Mouse (Mus musculus) testis, postnatal 10 days (tissue): ENCODE data around the gene Cdip1.
"Not testable (repeated sequence)": the region's sequence is repeated elsewhere in the genome, so short reads cannot be mapped to it uniquely, and the experiment has no call there.

Experiments
- DNase-seq: peaks from one replicate; pipeline ENCODE4 v3.0.0; 2021; ENCODE audit warnings: low spot score

Gene Cdip1

DNA sequence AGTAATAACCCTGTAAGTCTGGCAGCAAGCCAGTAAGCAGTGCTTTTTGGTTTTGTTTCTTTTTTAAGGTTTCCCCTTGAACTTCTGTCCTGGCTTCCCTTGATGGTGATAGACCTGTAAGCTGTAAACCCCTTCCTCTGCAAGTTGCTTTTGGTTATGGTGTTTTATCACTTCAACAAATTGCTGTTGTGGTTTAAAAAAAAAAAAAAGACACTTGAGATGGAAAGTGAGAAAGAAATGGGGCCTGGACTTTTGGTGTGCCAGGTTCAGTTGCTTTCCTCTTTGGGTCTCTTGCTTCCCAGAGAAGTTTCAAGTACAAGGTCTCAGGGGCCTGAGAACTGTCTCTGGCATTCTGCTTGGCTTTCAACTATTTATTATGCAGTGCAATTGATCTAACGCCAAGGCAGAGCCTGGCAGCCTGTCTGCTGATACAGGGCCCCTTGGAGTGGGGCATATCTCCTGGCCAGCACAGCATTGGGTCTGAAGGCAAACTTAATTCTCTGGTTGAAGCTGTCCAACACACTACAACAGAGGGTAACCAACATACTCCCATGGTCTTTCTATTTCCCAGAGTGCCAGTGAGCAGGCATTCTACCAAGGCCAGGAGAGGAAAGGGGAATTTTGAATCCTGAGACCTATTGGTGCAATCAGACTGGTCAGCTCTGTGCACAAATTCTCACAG, 16.7 kb downstream of the Cdip1 start:
- DNase-seq, result no peak

DNA sequence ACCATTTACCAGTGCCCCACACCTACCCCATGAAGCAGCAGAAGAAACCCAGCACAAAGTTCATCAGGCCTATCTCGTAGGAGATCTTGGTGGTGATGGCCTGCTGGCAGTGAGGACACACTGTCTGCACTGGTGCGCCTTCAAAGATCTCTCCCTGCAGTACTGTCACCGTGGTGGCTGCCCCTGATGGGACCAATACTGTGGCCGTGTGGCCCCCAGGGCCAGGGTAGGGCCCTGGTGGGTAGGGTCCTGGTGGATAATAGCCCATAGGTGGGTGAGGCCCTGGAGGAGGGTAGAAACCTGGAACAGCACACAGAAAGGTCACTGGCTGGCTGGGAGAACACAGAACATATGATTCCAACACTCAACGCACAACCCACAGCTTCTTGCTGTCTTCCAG, 21.4 kb downstream of the Cdip1 start:
- DNase-seq, result no peak

DNA sequence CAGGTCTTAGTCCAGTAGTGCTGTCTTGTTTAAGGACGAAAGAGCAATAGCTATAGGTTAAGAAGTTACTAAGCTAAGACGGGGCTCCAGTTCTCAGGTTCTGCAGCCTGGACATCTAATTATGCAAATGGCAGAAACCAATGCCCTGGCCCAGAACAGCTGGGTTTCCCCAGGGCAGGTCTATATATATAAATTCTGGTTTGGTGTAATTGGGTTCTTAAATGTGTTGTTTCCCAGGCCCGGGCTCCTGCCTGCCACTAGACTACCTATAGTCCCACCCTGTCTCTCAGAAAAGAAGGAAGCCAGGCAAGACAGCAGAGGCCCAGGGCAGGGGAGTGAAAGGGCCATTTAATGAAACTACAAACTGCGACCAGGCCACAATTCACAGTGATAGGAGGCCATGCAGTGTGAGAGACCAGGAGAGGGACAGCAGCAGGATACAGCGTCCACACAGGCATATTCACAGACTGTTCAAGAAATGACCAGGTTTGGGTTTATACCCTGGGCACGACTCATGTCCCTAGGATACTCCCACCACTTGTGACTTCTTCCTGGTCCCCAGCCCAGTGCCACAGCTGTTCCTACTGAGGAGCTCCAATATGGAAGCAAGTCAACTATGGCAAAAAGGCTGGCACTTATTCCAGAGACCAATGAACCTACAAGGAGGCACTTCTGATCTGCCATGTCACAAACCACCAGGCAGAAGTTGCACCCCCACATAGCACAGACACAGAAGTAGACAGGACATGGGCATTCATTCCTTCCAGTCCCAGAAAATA, 22.9 kb downstream of the Cdip1 start:
- no peak for DNase-seq

DNA sequence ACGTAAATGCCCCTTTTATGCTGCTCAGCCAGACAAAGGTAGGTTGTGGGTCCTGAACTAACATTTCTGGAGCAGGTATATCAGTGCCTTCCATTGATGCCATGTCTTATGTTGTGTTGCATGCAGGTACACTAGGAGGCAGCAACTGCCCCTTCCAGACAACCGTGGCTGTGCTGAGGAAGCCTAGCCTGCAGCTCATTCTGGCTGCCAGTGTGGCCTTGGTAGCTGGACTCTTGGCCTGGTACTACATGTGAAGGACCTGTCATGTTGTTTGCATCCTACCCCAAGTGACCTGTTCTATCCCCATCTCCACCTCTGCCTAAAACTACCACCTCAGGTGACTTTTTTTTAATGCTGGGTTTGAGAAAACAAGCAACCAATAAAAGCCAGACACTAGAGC, 24.2 kb downstream of the Cdip1 start:
- no peak for DNase-seq

DNA sequence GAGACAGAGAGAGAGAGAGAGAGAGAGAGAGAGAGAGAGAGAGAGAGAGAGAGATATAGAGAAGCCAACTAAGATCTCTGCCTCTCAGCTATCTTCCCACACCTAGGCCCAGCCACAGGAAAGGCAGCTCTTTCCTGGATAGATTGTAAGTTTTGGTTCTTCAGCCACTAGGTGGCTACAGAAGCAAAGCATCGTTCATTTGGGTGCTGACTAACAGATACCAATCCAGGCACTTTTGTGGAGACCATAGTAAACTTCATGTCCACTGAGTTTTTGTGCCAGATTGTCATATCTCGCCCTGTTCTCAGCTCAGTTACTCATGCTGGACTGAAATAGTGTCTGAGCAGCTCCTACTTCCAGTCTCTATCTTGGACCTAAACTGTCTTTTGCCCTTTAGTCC, 26.8 kb downstream of the Cdip1 start:
- DNase-seq, result no peak

DNA sequence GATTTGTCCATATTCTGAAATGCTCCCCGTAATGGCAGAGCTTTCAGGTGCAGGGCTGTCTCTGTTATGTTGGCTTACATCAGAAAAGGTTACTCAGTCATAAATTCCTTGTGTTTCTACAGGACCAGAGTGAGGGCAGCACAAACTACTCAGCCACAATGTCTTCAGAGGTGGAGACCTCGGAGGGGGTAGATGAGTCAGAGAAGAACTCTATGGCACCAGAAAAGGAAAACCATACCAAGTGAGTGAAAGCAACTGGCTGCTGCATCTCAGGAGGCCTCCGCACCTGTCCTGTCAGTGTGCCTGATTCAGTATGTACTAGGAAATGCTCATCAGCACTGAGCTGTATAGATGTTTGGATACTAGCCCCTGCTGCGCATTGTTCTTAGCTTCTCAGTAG, 27.7 kb downstream of the Cdip1 start:
- no peak for DNase-seq

DNA sequence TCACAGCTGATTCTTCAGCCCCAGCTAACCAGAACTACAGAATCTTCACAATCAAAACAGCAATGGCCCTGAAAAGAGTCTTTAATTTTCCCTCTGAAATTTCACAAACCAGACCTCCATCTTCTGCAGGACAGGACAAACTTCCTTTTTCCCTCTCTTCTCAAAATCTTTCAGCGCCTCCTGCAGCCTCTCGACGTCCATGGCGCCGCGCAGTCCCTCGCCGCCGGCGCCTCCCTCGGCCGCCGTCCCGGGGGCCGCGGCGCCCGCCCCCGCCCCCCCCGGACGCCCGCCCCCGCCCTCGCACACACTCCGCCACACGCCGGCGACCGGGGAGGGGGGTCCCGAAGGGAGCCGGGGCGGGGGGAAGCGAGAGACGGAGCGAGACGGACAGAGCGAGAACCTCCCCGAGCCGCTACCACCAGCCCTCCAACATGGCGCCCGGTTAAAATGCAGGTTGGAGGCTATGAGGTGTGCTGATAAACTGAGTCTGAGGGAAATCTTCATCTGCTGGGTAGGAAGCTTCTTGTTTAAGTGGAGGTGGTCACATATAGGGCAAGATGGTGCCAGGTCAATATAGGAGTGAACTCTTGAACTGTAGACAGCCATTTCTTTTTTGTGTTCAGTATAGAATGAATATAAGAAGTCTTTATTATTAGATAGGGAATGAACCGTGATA, 33.3 kb downstream of the Cdip1 start:
- not testable (repeated sequence) for DNase-seq

DNA sequence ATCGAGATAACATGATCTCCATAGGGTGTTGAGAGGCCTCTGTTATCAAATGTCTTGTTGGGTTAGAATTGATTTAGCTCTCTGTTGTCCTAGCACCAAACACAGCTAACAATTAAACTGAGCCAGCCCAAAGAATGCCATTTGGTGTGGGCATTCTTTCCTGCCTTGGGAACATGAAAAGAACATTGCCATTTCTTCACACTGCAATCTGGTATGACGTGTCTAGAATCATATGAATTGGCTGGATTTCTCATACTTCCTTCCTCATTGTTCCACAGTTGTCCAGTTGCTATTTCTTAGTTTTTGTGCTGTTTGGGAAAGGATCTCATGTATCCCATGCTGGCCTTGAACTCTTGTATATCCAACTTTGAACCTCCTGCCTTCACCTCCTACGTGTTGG, 36.0 kb downstream of the Cdip1 start:
- no peak for DNase-seq

DNA sequence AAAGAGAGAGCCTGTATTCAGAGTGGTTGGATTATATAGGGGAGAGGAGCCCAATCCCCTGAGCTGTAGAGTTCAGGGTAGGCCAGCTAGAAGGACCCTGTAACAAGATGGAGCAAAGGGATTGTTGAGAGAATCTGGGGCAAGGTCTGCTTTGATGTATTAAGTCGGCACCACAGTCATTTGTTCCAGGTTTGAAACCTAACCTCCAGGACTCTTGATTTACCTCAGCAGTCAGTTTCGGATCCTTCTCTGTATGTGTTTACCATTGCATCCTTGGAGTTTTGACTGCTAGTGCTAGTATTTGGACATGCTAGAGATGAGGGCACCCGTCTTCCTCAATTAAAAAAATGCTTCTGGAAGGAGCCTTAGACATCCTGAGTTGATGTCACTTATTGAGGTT, 37.9 kb downstream of the Cdip1 start:
- DNase-seq, result no peak

DNA sequence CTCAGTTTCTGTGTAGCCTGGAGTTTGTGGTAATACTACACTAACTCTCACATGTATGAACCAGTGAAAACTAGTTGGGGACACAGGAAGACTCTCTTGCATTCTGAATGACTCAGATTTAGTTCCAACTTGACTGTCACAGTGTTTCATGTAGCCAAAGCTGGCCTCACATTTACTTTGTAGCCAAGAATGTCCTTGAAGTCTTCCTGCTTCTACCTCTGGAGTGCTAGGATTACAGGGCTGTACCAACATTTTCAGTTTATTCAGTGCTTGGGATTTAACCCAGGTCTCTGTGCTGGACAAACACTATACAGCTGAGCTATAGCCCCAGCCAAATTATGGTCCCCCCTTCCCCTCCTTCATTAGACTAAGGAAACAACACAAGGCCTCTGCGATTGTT, 47.9 kb downstream of the Cdip1 start:
- DNase-seq, result no peak

DNA sequence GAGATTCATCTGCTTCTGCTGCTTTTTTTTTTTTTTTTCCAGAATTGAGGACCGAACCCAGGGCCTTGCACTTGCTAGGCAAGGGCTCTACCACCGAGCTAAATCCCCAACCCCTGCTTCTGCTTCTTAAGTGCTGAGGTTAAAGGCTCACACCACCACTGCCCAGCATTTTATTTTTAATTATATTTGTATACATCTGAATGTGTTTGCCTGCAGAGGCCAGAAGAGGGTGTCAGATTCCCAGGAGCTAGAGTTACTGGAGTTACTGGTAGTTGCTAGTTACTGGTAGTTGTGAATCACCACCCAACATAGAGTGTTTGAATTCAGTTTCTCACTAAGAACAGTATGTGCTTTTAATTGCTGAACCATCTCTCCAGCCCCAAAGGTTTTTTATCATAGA, 50.1 kb downstream of the Cdip1 start:
- DNase-seq, result no peak

DNA sequence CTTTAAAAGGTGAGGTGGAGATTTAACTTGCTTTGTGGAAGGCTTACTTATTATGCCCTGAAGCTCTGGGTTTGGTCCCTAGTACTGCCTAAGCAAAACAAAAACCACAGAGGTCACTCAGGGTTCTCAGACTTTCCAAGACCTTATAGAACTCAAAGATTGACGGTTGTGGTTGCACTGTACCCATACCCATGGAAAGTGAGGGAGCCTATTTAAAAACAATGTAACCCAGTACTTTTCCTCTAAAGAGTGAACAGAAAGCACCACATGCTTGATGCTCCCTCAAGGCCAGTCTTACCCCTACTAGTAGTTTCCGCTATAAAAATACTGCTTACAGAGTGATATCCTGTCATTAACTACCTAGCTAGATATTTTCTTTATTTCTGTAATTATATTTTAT, 53.8 kb downstream of the Cdip1 start:
- no peak for DNase-seq

DNA sequence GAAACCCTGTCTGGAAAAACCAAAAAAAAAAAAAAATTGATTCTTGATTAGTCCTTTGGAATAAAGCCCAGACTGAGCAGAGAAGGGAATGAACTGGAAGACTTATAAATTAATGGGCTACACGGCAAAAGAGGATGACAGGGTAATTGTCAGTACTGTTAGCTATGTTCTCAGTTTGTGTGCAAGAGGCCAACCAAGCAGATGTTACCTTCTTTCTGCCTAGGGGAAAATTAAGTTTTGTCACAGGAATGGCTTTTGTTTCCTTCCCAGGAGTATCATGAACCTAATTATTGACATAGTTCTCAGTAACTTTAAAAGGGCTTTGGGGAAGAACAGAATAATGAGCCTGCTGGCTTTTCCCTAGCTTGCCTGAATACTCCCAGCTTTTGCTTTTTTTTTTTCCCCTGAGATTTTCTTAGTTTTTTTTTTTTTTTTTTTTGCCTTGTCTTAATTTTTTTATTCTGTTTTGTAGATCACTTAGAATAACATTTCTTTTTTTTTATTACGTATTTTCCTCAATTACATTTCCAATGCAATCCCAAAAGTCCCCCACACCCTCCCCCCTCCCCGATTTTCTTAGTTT, 59.2 kb downstream of the Cdip1 start:
- DNase-seq, result no peak

DNA sequence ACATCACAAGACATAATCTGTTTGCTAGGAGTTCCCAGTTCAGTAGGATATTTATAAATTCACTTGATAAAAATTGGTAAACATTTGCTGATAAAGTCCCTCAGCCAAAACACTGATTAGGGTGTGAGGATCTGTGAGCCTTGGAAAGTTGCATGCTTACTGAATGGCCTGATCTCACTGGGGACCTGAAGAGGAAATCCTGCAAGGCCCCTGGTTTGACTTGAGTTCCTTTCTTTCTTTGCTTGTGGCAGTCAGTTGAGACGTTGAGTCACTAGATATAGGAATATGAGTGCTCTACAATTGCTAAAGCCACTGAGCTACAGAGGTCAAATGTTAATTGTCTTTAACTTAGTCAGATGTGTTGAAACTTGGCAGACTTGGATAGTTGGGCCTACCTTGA, 62.1 kb downstream of the Cdip1 start:
- no peak for DNase-seq

DNA sequence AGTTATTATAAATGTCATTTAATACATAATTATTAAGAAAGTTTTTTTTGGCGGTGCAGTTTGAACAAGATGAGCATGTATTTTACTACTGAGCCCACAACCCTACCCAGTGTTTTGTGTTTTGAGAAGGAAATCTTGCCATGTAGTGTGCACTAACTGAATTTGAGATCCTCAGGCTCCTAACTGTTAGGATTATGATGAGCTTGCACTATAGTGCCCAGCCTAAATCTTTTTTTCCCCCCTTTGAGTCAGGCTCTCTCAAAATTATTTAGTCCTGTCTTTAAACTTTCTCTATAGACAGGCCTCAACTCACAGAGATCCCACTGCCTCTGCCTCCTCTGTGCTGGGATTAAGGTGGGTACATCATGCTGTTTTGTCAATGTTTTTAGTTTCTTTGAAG, 62.6 kb downstream of the Cdip1 start:
- no peak for DNase-seq

DNA sequence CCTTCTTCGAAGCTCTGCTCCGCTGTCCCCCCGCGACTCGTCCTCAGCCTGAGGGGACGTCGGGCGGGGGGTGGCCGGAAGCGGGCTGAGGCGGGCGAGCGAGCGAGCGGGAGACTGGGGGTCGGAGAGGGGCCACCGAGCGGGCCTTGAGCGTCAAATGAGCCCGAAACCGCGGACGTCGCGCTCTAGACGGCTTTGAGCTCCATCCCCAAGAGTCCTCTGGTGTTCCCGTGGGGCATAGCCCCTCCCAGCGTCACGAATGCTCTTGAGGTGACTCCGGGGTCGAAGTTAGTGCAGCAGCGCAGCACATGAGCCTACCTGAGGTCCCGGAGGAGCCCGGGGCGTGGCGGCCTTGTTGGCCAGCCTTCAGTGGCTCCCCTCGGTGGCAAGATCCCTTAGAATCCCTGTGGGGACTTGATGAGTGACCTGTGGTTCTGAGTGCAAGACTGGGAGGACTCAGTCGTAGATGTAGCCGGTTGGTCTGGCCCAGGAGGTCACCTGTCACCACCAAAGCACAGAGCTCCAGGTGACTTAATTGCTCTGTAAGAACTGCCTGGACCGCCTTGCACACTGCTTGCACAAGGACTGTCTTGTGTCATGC, 63.5 kb downstream of the Cdip1 start:
- DNase-seq, result no peak

DNA sequence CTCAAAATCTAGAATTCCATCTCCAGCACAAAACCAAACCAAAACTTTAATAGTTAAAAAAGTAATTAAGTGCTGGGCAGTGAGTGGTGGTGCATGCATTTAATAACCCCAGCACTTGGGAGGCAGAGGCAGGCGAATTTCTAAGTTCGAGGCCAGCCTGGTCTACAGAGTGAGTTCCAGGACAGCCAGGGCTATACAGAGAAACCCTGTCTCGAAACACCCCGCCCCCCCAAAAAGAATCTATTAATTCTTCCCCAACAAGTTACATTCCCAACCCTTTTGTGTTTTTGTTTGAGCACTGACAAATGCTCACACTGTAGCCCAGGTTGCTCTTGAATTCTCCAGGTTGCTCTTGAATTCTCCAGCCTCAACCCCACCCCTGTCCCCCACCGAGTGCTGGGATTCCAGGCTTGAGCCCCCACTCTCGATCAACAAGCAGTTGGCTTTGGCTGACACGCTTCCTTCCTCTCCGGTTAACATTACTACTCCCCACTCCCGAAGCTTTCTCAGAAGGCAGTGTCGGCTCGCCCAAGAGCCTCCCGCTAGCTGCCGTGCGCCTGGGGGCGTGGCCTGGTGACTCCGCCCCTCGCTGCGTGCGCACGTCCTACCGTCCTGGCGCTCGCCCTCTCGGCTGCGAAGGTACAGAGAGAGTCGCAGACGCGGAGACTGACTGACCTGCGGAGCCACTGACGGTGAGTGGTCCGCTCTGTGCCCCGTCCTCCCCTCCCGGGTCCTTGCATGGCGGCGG, 64.1 kb downstream of the Cdip1 start, which contains the start of gene Hmox2:
Hmox2 (plus strand) TSS at position 582 of the 748 bp plus-strand sequence.
- peak; percentile 97 for DNase-seq

DNA sequence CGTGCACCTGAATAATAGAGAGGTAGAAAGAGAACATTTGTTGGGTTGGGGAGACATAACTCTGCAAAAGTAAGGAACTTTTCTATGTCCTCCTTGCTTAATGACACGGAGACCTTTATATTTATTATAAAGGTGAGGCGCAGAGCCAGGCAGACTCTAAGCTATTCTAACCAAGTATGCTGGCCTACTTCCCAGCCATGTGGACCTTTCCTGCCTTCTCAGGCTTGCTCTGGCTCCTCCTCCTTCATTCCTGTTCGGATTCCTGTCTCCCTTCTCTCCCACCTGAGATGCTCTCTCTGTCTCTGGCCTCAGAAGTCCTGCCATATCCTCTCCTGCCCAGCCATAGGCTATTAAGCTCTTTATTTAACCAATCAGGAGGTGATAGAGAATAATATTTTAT, 64.8 kb downstream of the Cdip1 start:
- no peak for DNase-seq

DNA sequence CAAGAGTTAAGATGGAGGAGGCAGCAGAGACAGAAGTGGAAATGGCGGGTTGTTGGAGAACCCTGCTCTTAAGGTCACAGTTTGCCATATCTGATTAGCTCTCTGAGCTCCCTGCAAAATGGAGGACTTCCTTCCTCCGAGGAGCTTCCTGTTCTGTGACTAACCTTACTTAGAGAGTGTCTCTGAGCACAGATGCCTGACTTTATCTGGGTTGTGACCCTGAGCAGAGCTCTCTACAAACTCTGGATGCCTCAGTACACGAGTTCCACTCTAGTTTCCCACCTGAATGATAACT, 67.2 kb downstream of the Cdip1 start:
- no peak for DNase-seq

DNA sequence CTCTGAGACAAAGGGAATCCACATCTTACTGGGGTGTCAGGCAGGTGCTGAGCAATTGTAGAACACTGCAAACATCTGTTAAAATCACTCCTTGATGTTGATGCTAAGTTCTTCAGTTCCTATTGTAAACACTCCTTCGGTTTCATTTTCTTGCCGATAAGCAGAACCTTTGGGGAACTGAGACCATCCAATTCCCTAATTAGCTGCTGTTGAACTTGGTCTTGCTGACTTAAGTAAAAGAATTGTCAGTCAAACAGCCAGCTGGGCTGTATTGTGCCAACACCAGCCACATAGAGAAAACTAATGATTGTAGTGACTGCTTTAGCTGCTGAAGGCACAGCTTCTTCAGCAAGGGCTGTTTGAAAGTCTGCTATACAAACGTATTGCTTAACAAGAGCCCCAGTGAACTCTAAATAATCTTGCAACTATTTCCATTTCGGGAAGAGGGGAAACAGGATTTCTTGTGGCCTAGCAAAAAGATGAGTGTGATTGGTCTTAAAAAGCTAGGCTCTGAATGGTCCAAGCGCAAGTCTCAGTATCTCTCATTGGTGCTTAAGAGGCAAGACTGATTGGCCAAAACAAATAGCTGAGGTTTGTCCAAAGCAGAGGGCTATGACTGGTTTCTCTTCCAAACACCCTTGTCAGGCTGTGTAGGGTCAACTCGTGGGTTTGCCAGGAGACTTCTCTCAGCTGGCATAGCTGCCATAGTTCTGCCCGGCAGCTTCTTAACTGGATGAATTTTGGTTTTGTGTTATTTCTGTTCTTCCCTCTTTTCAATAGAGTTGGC, 67.8 kb downstream of the Cdip1 start:
- no peak for DNase-seq
